Mouse (Mus musculus) small intestine, adult 2 months (tissue): ENCODE results near the gene N4bp2l2.

Source experiments
- CTCF ChIP-seq: fragments of 200-500 bp; IDR thresholded peaks from 2 replicates; pipeline ENCODE4 v1.5.1; 2012; ENCODE audit warnings: low read depth, mild to moderate bottlenecking, control low read depth, inconsistent platforms, low read length, moderate library complexity, mixed read lengths; ENCODE audit not compliant: insufficient replicate concordance, insufficient read length; ENCODE audit errors: extremely low read depth
- POLR2A ChIP-seq: fragments of 200-500 bp; IDR thresholded peaks from 2 replicates; pipeline ENCODE4 v1.6.1; 2012; ENCODE audit warnings: low read depth, mild to moderate bottlenecking, control low read depth, inconsistent platforms, low read length, moderate library complexity

GRCm38 (mm10) chr5:150621592-150621991, 44.4 kb downstream of the N4bp2l2 start:
- no peak for TF ChIP-seq POLR2A
- TF ChIP-seq CTCF, result no peak
